Mouse (Mus musculus) cerebellum, adult 9-10 months (tissue): Measurements from ENCODE around the gene Golga2.
"Not testable (repeated sequence)": the region's sequence is repeated elsewhere in the genome, so short reads cannot be mapped to it uniquely, and the experiment has no call there.

ENCODE experiments used
- DNase-seq: peaks from one replicate; pipeline ENCODE4 v3.0.0; 2022

Golga2 gene

GRCm38 (mm10) chr2:32289578-32289977, 2.4 kb downstream of the Golga2 start:
- DNase-seq, result peak; percentile 78

GRCm38 (mm10) chr2:32294348-32294747, 7.2 kb downstream of the Golga2 start:
- DNase-seq, result peak; percentile 78

DNA sequence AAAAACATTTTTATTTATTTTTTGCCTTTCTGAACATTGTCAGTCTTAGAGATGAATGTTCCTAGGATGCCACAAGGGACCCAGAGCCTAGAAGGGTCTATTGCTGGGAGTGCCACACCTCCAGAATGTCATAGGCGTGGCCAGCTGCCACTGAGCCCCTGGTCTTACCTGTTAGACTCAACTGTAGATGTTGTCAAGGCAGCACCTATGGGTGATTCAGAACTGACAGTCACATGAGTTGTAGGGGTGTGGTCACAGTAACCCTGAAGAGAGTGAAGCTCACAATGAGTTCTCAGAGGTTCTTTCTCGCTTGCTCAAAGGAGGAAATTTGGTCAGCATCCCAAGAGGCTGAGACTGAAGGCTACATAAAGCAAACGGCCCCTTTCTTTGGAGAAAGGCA, 8.1 kb downstream of the Golga2 start:
- no peak for DNase-seq

DNA sequence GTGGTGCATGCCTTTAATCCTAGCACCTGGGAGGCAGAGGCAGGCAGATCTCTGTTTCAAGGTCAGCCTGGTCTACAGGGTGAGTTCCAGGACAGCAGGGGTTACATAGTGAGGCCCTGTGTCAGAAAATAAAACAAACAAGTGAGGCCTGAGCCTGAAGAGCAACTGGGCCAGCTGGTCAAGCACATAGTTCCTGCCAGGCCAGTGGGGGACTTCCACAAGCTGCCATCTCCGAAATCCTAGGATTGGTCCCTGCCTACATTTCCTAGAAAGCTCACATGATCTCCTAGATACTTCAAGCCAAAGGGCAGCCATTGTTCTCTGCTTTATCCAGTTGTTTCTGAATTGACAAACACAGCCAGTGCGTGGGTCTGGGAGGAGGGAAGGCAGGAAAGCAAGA, 8.7 kb downstream of the Golga2 start:
- DNase-seq, result not testable (repeated sequence)

GRCm38 (mm10) chr2:32299469-32299868, 12.3 kb downstream of the Golga2 start:
- no peak for DNase-seq

GRCm38 (mm10) chr2:32302952-32303351, 15.8 kb downstream of the Golga2 start:
- no peak for DNase-seq

GRCm38 (mm10) chr2:32304145-32304832, 17.1 kb downstream of the Golga2 start:
- DNase-seq, result peak; percentile 85

- DNase-seq, result no peak
Observed at GRCm38 (mm10) chr2:32305668-32306067, 18.5 kb downstream of the Golga2 start.

GRCm38 (mm10) chr2:32306176-32306575, 19.0 kb downstream of the Golga2 start:
- DNase-seq, result no peak

DNA sequence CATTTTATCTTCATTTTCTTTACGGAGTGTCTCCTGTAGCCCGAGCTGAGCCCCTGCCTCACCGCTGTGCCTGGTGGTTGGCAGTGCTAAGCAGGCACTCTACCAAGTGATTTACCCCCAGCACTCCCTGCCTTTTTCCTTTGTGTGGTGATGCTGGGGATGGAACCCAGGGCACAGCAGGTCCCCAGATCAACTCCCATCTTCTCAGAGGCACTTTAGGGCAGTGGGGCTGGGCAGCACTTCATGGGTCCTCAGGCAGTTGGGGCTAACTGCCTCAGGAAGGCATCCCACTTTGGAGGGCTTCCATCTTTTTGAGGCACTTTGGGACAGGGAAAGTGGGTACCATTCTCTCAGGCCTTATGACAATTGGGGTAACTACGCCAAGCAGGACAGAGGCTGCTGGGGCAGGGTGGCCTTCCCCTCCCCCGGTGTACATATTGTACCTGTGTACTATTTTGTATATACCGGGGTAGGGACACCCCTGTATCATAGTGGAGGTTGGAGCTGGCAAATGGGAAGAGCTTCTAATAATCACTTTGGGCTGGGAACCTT, 20.1 kb downstream of the Golga2 start:
- no peak for DNase-seq

DNA sequence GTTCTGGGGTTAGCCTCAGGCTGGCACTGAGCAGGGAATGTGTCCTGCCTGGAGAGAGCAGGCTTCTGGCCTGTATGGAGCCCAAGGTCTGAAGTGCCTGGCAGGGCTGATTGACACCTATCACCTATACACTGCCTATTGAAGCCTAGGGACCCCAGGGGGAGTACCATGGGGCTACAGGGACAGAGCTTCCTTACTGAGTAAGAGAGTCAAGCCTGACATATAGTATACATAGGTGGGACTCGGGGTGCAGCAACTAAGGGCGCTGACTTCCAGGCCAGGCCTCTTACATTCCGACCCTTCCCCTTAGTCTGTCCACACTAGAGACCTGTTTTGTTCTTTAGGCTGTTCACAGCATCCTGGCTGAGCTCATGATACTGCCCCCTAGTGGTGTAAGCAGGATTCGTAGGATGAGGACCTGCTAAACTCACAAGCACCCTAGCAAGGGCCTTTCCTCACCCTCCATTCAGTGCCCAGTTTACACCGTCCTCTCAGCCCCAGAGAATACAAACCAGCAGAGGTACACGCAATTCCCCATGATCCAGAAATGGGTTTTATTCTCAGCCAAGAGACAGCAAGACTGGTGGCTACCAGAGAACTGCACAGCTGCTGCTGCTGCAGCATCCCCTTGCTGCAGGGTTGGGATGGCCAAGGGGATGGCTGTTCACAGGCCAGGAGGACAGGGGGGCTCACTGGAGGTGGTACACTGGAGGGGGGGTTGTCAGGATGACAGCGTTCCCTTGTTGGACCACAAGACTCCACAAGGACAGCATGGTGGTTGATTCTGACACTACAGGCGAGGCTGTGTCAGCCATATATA, 21.0 kb downstream of the Golga2 start:
- peak; percentile 86 for DNase-seq

DNA sequence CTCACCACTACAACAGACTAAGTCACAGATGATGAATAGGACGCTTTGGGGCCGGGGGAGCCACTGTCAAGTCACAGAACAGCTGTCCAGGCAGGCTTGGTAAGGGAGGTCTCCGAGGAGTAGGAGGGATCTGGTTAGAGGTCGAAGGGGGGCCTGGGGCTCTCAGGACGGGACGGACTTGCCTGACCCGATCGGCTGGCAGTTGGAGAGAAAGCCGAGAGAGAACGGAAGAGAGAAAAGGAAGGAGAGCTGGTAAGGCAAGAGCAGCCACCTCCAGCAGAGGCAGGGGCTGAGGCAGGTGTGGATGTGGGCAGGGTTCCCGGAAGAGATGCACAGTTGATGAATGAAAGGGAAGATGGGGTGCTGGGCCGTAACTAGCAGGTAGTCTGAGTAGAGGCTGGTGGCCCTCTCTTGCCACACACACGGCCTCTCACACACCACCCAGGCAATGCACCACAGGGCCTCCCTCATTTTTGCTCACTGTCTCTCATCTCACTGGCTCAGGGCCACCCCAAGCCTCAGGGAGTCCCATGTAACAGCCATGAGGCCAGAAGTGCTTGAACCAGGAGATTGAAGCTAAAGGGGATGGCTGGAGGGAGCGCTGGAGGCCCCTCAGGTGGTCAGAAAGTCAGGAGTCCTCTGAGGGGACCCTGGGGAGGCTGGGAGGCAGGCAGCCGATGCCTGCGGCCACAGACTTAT, 21.8 kb downstream of the Golga2 start:
- no peak for DNase-seq

GRCm38 (mm10) chr2:32310096-32310845, 23.1 kb downstream of the Golga2 start:
- DNase-seq, result no peak

GRCm38 (mm10) chr2:32311443-32312317, 24.5 kb downstream of the Golga2 start:
- DNase-seq, result no peak

DNA sequence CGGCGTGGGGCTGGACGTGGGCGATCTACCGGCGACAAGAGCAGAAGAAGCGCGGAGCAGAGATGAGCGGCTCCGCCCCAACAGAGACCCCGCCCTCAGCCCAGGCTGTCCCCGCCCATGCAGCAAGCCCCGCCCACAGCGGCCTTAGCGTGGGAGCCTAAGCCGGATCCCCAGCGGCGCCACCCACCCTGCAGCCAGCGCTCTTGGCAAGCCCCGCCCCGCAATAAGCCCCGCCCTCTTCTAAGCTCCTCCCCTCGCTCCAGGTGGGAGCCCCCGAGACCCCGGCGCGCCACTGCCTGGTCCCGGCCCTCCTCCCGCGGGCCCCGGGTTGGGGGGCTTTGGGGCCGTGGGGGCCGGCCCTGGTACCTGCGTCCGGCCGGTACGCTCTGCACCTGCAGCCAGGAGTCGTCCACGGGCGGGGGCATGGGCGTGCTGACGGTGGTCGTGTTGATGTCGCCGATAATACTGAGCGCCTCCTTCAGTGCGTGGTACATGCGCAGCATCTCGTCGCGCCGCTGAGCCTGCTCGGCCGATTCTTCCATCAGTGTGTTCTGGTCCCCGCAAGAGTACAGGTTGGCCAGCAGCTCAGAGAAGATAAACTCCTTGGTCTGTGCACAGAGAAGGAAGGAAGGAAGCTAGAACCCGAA, 25.3 kb downstream of the Golga2 start:
- no peak for DNase-seq

DNA sequence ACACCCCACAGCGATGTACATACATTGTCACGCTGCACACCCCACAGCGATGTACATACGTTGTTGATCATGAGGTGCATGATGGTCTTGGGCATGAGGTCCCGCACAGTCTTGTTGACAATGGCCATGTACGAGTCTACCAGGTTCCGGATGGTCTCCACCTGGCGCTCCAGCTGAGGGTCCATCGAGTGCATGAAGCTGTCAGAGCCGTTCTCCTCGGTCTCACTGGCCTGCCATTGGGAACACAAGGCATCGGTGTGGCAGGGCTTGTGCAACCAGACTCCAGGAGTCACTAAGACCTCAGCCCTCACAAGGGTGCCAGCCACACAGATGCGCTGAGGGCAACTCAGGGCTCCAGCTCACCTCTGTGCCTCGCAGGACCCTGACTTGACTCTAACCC, 27.6 kb downstream of the Golga2 start:
- DNase-seq, result no peak

DNA sequence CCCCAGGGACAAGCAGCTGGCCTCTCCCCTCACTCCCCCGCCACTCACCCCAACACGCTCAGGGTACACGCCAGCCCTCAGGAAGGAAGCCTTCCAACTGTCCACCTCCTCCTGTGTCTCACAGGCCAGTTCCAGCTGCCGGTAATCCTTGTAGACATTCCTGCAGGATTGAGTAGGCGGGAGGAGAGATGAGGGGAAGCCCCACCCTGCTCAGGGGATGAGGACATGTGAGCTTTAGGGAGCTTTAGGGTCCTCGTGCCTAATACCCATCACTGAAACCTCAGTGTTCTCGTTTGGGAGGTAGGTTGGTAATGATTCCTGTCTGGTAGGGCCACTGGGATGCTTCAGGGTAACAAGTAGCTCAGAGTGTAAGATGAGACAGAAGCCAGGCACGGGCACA, 28.6 kb downstream of the Golga2 start:
- no peak for DNase-seq

DNA sequence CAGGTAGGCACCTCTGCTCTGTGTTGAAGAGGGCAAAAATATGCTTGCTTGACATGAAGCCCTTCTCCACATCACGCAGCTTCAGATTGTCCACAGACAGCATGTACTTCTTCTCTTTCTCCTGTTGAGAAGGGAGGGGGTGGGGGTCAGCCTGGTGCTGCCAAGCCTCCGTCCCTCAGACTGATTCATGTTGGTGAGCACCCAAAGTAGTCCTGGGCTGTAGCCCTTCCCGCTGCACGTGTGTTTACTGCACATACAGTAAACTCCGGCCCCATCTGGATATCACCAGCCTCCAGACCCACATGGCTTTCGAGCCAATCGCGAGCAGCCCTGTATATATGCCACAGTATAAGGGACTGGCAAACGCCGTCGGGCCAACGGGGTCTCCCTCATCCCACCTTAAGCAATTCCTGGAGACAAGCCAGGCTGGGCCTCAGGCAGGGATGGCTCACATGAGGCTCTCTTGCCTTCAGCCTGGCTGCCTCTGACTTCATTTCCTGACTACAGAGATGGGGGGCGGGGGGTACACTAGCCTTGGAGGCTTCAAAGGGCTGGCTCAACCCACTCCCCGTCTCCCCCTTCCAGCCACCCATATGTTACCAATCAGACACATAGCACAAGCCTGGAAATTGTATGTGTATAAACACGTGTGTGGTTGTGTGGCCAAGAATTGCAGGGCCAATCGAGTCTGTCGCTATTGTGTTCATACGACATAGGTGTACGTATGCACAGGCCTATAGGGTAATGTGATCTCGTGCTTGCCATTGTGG, 29.9 kb downstream of the Golga2 start:
- no peak for DNase-seq

GRCm38 (mm10) chr2:32317791-32318417, 30.7 kb downstream of the Golga2 start:
- DNase-seq, result no peak
